Mouse (Mus musculus) heart, embryonic 10.5 days (tissue): Measurements from ENCODE around the gene 4930455H04Rik. TPM values are rescaled to one million over a fixed set of nuclear protein-coding genes. Genes with fewer than 3 reads are reported as not detected.

ENCODE experiments used
- DNase-seq: peaks from one replicate; pipeline ENCODE4 v3.0.0-alpha.2; 2017; ENCODE audit warnings: low spot score
- H3K27ac ChIP-seq: fragments of 300-500 bp; sonication (generic); 2 replicates; pipeline ENCODE4 v1.5.1; 2016; ENCODE audit warnings: mild to moderate bottlenecking
- H3K27me3 ChIP-seq: fragments of 300-500 bp; sonication (generic); 2 replicates; pipeline ENCODE4 v1.6.1; 2016; ENCODE audit warnings: mild to moderate bottlenecking; ENCODE audit not compliant: poor library complexity, insufficient read depth, severe bottlenecking
- H3K36me3 ChIP-seq: fragments of 300-500 bp; sonication (generic); 2 replicates; pipeline ENCODE4 v1.6.1; 2016; ENCODE audit warnings: mild to moderate bottlenecking, moderate library complexity
- H3K4me1 ChIP-seq: fragments of 300-500 bp; sonication (generic); 2 replicates; pipeline ENCODE4 v1.6.1; 2016; ENCODE audit warnings: mild to moderate bottlenecking
- H3K4me3 ChIP-seq: fragments of 300-500 bp; sonication (generic); 2 replicates; pipeline ENCODE4 v1.5.1; 2016; ENCODE audit warnings: mild to moderate bottlenecking, moderate library complexity
- H3K9me3 ChIP-seq: fragments of 300-500 bp; sonication (generic); 2 replicates; pipeline ENCODE4 v1.6.1; 2016; ENCODE audit warnings: mild to moderate bottlenecking, moderate library complexity
- WGBS: fragments of 180-500 bp; shearing (Covaris S2); methylation state at CpG from one replicate; pipeline ENCODE4 v1.1.7; 2016; 5-methylcytosine and 5-hydroxymethylcytosine counted together
- polyA plus RNA-seq: library from polyadenylated mRNA; unstranded; fragments of >200 nt; fragmentation: Nextera tagmentation; extraction: Ambion mirVana; gene quantifications from 2 replicates; pipeline ENCODE4 v1.2.1, GENCODE M21; 2016

Gene 4930455H04Rik
- polyA plus RNA-seq, 1 experiment from 2014 or later, result not detected

GRCm38 (mm10) chr3:116981811-116982575, 13.9 kb downstream of the 4930455H04Rik start:
- Histone ChIP-seq H3K4me3 (no peak overlapping the region), H3K27ac (no peak overlapping the region), H3K27me3 (no peaks in the 10 kb centered on the region), H3K9me3 (no peaks in the 10 kb centered on the region), H3K4me1 (no peaks in the 10 kb centered on the region), H3K36me3 (no peaks in the 10 kb centered on the region)
- 69% methylated on average over 9 of the region's 9 CpGs for WGBS
- no peak for DNase-seq

GRCm38 (mm10) chr3:116985042-116985455, 17.0 kb downstream of the 4930455H04Rik start:
- Histone ChIP-seq H3K36me3 (no peaks in the 10 kb centered on the region), H3K4me3 (no peak overlapping the region), H3K27ac (no peak overlapping the region), H3K4me1 (no peaks in the 10 kb centered on the region), H3K27me3 (no peaks in the 10 kb centered on the region), H3K9me3 (no peaks in the 10 kb centered on the region)
- WGBS, result 71% methylated on average over 1 of the region's 1 CpGs
- no peak for DNase-seq

- 75% methylated on average over 1 of the region's 1 CpGs for WGBS
- H3K9me3 ChIP-seq, result no peaks in the 10 kb centered on the region
- H3K4me1 ChIP-seq, result no peaks in the 10 kb centered on the region
- no peaks in the 10 kb centered on the region for H3K36me3 ChIP-seq
- H3K27me3 ChIP-seq, result no peaks in the 10 kb centered on the region
- no peak overlapping the region for H3K27ac ChIP-seq
- no peak overlapping the region for H3K4me3 ChIP-seq
- no peak for DNase-seq
Observed at GRCm38 (mm10) chr3:116985741-116986140, 17.7 kb downstream of the 4930455H04Rik start.

GRCm38 (mm10) chr3:116986451-116986850, 18.4 kb downstream of the 4930455H04Rik start:
- no peak overlapping the region for H3K4me3 ChIP-seq
- no peaks in the 10 kb centered on the region for H3K4me1 ChIP-seq
- 59% methylated on average over 2 of the region's 2 CpGs for WGBS
- DNase-seq, result no peak
- no peaks in the 10 kb centered on the region for H3K9me3 ChIP-seq
- no peaks in the 10 kb centered on the region for H3K27me3 ChIP-seq
- H3K27ac ChIP-seq, result no peak overlapping the region
- no peaks in the 10 kb centered on the region for H3K36me3 ChIP-seq

- Histone ChIP-seq H3K9me3 (no peaks in the 10 kb centered on the region), H3K4me1 (no peaks in the 10 kb centered on the region), H3K36me3 (no peaks in the 10 kb centered on the region), H3K27ac (no peak overlapping the region), H3K4me3 (no peak overlapping the region), H3K27me3 (no peaks in the 10 kb centered on the region)
- WGBS, result 84% methylated on average over 3 of the region's 3 CpGs
- DNase-seq, result no peak
Observed at GRCm38 (mm10) chr3:116988221-116988620, 20.2 kb downstream of the 4930455H04Rik start.

- no peak for DNase-seq
- WGBS, result 78% methylated on average over 2 of the region's 2 CpGs
- Histone ChIP-seq H3K27ac (no peak overlapping the region), H3K9me3 (no peaks in the 10 kb centered on the region), H3K4me1 (no peaks in the 10 kb centered on the region), H3K4me3 (no peak overlapping the region), H3K27me3 (no peaks in the 10 kb centered on the region), H3K36me3 (no peaks in the 10 kb centered on the region)
Observed at GRCm38 (mm10) chr3:116991180-116991579, 23.1 kb downstream of the 4930455H04Rik start.

GRCm38 (mm10) chr3:116993011-116993410, 24.9 kb downstream of the 4930455H04Rik start:
- Histone ChIP-seq H3K27me3 (no peaks in the 10 kb centered on the region), H3K36me3 (no peaks in the 10 kb centered on the region), H3K4me1 (no peaks in the 10 kb centered on the region), H3K9me3 (no peaks in the 10 kb centered on the region), H3K4me3 (no peak overlapping the region), H3K27ac (no peak overlapping the region)
- DNase-seq, result no peak
- 74% methylated on average over 2 of the region's 2 CpGs for WGBS

GRCm38 (mm10) chr3:117001686-117002485, 33.8 kb downstream of the 4930455H04Rik start:
- no peak for DNase-seq
- no peaks in the 10 kb centered on the region; the same call in 1 of the 2 replicates for H3K4me1 ChIP-seq
- no peaks in the 10 kb centered on the region for H3K27me3 ChIP-seq
- H3K9me3 ChIP-seq, result no peaks in the 10 kb centered on the region
- H3K36me3 ChIP-seq, result no peaks in the 10 kb centered on the region
- H3K27ac ChIP-seq, result no peak overlapping the region
- H3K4me3 ChIP-seq, result no peak overlapping the region
- 65% methylated on average over 9 of the region's 9 CpGs for WGBS

- 58% methylated on average over 6 of the region's 6 CpGs for WGBS
- no peak for DNase-seq
- no peaks in the 10 kb centered on the region for H3K36me3 ChIP-seq
- no peaks in the 10 kb centered on the region; the same call in 1 of the 2 replicates for H3K4me1 ChIP-seq
- H3K27me3 ChIP-seq, result no peaks in the 10 kb centered on the region
- no peak overlapping the region for H3K27ac ChIP-seq
- H3K9me3 ChIP-seq, result no peaks in the 10 kb centered on the region
- H3K4me3 ChIP-seq, result no peak overlapping the region
Observed at GRCm38 (mm10) chr3:117003379-117003778, 35.3 kb downstream of the 4930455H04Rik start.

GRCm38 (mm10) chr3:117006636-117007035, 38.6 kb downstream of the 4930455H04Rik start:
- 85% methylated on average over 3 of the region's 3 CpGs for WGBS
- no peaks in the 10 kb centered on the region for H3K36me3 ChIP-seq

GRCm38 (mm10) chr3:117007340-117007739, 39.3 kb downstream of the 4930455H04Rik start:
- WGBS, result 76% methylated on average over 6 of the region's 6 CpGs
- Histone ChIP-seq H3K4me3 (no peak overlapping the region), H3K4me1 (no peaks in the 10 kb centered on the region; the same call in 1 of the 2 replicates), H3K27me3 (no peaks in the 10 kb centered on the region), H3K9me3 (no peaks in the 10 kb centered on the region), H3K27ac (no peak overlapping the region), H3K36me3 (no peaks in the 10 kb centered on the region)
- no peak for DNase-seq

More at GRCm38 (mm10) chr3:117006636-117007035, 38.6 kb downstream of the 4930455H04Rik start:
- no peak for DNase-seq
- Histone ChIP-seq H3K4me3 (no peak overlapping the region), H3K27me3 (no peaks in the 10 kb centered on the region), H3K4me1 (no peaks in the 10 kb centered on the region; the same call in 1 of the 2 replicates), H3K27ac (no peak overlapping the region), H3K9me3 (no peaks in the 10 kb centered on the region)

GRCm38 (mm10) chr3:117010182-117010581, 42.1 kb downstream of the 4930455H04Rik start:
- no peak for DNase-seq
- 81% methylated on average over 6 of the region's 6 CpGs for WGBS
- H3K36me3 ChIP-seq, result no peaks in the 10 kb centered on the region

GRCm38 (mm10) chr3:117020319-117020718, 52.3 kb downstream of the 4930455H04Rik start:
- Histone ChIP-seq H3K4me1 (no peaks in the 10 kb centered on the region), H3K36me3 (no peaks in the 10 kb centered on the region), H3K4me3 (no peak overlapping the region), H3K9me3 (no peaks in the 10 kb centered on the region), H3K27ac (no peak overlapping the region), H3K27me3 (no peaks in the 10 kb centered on the region)
- DNase-seq, result no peak
- 85% methylated on average over 3 of the region's 3 CpGs for WGBS

More at GRCm38 (mm10) chr3:117010182-117010581, 42.1 kb downstream of the 4930455H04Rik start:
- H3K9me3 ChIP-seq, result no peaks in the 10 kb centered on the region
- H3K27me3 ChIP-seq, result no peaks in the 10 kb centered on the region
- H3K27ac ChIP-seq, result no peak overlapping the region
- H3K4me1 ChIP-seq, result no peaks in the 10 kb centered on the region
- no peak overlapping the region for H3K4me3 ChIP-seq
